Mouse (Mus musculus) megakaryocyte, embryonic 14.5 days (primary cell): Measurements from ENCODE around the gene Zfp691.

Experiments
- FLI1 ChIP-seq: IDR thresholded peaks from 2 replicates; pipeline ENCODE4 v1.6.1; 2012; ENCODE audit warnings: low read length, inconsistent platforms, mixed read lengths
- GATA1 ChIP-seq: IDR thresholded peaks from 3 replicates; pipeline ENCODE4 v1.6.1; 2012; ENCODE audit warnings: mixed read lengths, low read length, inconsistent platforms, borderline replicate concordance

DNA sequence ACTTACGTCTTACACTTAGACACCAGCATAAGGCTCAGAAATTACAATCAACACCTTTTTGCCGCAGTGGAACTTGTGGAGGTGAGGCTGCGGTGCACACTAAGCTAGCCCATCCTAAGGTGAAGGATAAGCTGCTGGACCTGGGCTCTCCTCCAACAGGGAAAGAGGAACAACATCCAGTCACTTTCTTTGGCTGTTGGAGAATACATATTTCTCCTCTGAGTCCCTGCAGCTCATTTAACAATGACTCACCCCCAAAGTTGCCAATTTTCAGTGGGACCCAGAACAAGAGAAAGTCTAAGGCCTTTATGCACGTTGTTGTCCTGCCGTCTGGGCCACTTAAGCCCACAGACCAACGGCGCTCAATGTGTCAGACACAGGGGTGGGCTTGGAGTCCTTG, 27.2 kb downstream of the Zfp691 start:
- TF ChIP-seq GATA1 (no peak), FLI1 (no peak)
